Mouse (Mus musculus) left cerebral cortex, postnatal 4 days (tissue): Measurements from ENCODE around the gene Cdk16. TPM values are rescaled to one million over a fixed set of nuclear protein-coding genes. Genes with fewer than 3 reads are reported as not detected.

Experiments
- total RNA-seq, 2 experiments: library from RNA; stranded (reverse); gene quantifications; 2 replicates each; pipeline ENCODE4 v1.2.3; 2021

Cdk16 gene
- total RNA-seq, 2 experiments from 2014 or later: 214 to 232 TPM

Other genes with a start within 250 kb of the Cdk16 start
- under 1 TPM in 1 of 2 experiments, not detected in 1; 0.24 TPM for gene Rgn, start 138.2 kb upstream of the Cdk16 start, total RNA-seq
- 10 to 100 TPM; 37.2 to 39.6 TPM for gene Rbm10, start 70.5 kb upstream of the Cdk16 start, total RNA-seq
- 100 to 1,000 TPM; 118 to 134 TPM for gene Ndufb11, start 70.3 kb upstream of the Cdk16 start, total RNA-seq
- gene Uba1, start 29.6 kb upstream of the Cdk16 start, total RNA-seq: 100 to 1,000 TPM; 593 to 599 TPM
- gene Usp11, start 16.0 kb downstream of the Cdk16 start, total RNA-seq: 10 to 100 TPM; 68.3 to 68.8 TPM
- gene Araf, start 109.9 kb downstream of the Cdk16 start, total RNA-seq: 100 to 1,000 TPM; 179 to 183 TPM
- gene Timp1, start 182.2 kb downstream of the Cdk16 start, total RNA-seq: 1 to 10 TPM; 2.2 to 2.4 TPM
- gene Syn1, start 233.1 kb downstream of the Cdk16 start, total RNA-seq: 100 to 1,000 TPM; 223 to 239 TPM
- gene Cfp, start 243.6 kb downstream of the Cdk16 start, total RNA-seq: 10 to 100 TPM; 11.5 to 13.4 TPM